Mouse (Mus musculus) kidney, postnatal 25 days (tissue): ENCODE results near the gene Carns1.
A peak's percentile ranks its signal among the peaks of the same experiment; 100 is the strongest.

Experiments
- DNase-seq, 2 experiments: peaks; one replicate each; pipeline ENCODE4 v3.0.0; 2021; ENCODE audit warnings: mixed read lengths in 2 of 2

The Carns1 gene

GRCm38 (mm10) chr19:4175368-4175947, at the start of gene Carns1:
Gene Carns1 (minus strand): TSS chr19:4175479.
- DNase-seq, result peak in 1 of 2 experiments; percentile 50

- DNase-seq, result peak; percentile 79 to 85
Observed at GRCm38 (mm10) chr19:4222165-4222564, 46.9 kb upstream of the Carns1 start.

GRCm38 (mm10) chr19:4220957-4221743, 45.9 kb upstream of the Carns1 start:
- peak; percentile 57 to 76 for DNase-seq

DNA sequence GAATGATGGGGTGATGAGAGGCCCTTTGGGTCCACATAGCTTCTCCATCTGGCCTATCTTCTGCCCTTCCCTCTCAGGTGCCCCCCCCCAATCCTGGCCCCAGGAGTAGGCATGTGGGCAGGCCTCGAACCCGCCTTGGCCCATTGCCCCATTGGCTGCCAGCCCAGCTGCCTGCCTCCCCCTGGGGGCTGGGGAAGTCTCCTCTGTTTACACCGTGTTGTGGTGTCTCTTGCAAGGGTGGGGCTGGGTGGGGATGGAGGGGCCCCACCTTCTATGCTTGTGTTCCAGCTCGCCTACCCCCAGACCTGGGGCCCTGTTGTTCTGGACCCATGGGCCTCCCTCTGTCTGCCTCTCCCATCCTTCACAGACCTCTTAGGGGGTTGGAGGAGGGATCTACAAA, 45.1 kb upstream of the Carns1 start:
- no peak for DNase-seq

DNA sequence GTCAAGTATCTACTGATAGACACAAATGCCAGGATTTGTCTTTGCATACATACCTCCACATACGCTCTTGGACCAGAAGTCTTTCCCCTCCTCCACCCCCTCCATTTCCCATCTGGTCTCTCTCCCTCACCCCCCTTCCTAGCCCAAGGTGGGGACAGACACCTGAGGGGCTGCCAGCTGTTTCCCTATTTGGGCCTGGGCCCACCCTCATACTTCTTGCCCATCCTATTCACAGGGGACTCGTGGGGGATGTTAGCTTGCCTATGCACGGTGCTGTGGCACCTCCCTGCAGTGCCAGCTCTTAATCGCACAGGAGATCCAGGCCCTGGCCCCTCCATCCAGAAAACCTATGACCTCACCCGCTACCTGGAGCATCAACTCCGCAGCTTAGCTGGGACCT, 44.7 kb upstream of the Carns1 start:
- no peak for DNase-seq

GRCm38 (mm10) chr19:4218784-4219183, 43.5 kb upstream of the Carns1 start:
- no peak for DNase-seq

GRCm38 (mm10) chr19:4218293-4218692, 43.0 kb upstream of the Carns1 start:
- DNase-seq, result no peak

- DNase-seq, result no peak
Observed at GRCm38 (mm10) chr19:4217855-4218254, 42.6 kb upstream of the Carns1 start.

DNA sequence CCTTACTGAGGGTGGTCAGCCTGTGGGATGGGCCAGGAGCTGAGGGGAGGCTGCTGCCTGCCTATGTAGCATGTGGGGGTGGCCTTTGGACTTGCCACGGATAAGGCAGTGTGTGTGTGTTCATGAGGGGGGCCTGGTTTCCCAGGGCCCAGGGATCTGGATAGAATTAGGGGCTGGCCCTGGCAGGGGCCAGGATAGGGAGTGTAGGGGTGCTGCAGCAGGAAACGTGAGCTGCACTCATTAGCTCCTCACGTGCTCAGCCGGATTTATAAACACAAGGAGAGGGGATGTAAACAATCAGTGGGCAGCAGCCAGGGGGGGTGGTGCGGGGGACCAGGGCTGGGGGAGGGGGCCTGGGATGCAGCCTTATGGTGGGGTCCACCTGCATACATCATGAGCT, 41.9 kb upstream of the Carns1 start:
- DNase-seq, result no peak

GRCm38 (mm10) chr19:4216041-4216685, 40.9 kb upstream of the Carns1 start:
- peak; percentile 67 to 68 for DNase-seq

- DNase-seq, result no peak
Observed at GRCm38 (mm10) chr19:4215451-4215840, 40.2 kb upstream of the Carns1 start.

DNA sequence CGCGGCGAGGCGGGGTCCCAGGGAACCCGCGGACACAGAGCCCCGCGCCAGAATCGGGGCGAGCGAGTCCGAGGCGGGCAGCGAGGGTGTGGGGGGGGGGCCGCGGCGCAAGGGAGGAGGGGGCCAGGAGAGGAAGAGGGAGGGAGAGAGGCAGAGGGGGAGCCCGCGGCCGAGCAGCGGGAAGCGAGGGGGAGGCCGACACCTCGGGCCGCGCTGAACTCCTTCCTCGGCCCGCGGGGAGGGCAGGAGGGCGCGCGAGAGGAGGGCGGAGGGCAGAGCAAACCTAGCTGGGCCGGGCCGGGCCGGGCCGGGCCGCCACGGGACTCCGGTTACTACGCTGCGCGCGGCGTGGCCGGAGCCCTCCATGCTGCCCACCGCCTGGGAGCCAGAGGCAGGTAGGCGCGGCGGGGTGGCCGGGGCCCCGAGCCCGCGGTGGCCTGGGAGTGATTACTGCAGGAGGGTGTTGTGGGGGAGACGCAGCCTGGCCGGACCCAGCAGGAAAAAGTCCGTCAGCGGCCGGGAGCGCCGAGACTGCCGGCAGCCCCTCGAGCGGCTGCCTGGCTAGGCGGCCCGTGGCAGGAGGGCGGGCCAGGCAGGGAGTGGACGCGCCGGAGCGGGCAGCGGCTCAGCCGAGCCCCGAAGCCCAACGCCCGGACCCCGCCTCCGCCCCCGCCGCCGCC, 39.6 kb upstream of the Carns1 start:
- DNase-seq, result peak; percentile 37 to 76

DNA sequence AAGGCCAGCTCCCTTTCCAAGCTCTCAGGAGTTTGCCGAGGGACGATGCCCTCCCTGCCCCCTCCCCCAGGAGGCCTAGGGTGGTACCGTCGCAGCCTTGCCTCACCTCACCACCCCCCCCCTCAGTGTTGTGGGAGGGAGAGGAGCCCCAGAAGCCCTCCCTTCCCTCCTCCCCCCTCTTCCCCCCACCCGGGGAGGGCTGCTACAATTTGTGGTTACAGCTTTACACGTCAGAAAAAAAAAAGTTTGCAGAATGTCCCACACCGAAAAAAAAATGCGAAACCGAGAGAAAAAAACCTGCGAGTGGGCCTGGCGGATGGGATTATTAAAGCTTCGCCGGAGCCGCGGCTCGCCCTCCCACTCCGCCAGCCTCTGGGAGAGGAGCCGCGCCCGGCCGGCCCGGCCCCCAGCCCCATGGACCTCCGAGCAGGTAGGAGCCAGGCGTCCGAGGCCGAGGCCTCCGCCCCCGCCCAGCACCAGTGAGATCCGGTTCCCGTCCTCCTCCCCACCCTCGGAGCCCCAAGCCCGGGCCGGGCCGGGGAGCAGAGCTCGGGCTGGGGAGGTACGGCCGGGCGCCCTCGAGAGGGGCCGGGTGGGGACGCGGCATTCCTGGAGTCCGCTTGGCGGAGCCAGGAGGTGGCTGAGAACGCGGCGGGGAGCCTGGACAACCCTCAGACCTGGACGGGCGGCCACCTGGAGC, 38.9 kb upstream of the Carns1 start, which contains the start of the genes Clcf1 and AC109138.7:
TSS of gene Clcf1 (plus strand) at position 168 of the 700 bp plus-strand sequence.
TSS of gene AC109138.7 (plus strand) at position 287 of the 700 bp plus-strand sequence.
- peak; percentile 39 to 81 for DNase-seq

DNA sequence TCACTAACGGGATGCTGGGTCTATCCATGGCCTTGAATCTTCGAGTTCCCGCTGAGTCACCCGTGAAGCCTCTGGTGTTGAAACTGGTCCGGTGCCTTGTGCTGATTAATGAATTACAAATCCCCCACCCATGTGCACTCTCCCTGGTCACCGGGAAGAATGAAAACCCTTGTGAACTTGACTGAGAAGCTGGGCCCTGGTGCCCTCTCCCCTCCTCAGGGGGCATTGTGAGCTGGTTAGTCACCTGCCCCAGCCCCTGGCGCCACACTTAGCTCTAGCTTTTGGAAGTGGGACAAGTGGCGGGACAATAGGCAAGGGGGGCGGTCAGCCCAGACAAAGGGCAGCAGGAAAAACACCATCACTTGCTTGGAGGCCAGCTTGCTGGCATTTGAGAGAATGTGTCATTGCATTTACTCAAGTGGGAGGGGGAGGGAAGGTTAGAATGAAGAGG, 38.3 kb upstream of the Carns1 start:
- DNase-seq, result peak; percentile 70 to 83

GRCm38 (mm10) chr19:4211891-4212588, 36.8 kb upstream of the Carns1 start:
- DNase-seq, result no peak

- no peak for DNase-seq
Observed at GRCm38 (mm10) chr19:4208563-4208962, 33.3 kb upstream of the Carns1 start.

DNA sequence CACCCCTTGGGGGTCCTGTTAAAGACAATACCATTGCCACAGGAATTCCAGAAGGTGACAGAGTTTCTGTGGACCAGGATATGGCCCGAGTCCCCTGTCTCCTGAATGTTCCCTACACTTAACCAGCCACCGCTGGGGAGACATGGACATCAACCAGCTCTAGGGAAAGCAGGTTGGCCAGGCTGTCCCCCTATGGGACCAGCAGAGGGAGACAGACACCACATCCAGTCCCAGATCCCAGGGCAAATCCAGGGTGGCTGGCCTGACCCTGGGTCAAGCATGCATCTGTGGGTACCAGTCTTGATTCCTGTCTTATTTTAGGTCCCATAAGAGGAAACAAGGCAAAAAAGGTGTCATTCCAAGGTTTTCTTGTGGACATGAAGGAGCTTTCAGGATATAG, 31.7 kb upstream of the Carns1 start:
- peak; percentile 85 to 86 for DNase-seq

DNA sequence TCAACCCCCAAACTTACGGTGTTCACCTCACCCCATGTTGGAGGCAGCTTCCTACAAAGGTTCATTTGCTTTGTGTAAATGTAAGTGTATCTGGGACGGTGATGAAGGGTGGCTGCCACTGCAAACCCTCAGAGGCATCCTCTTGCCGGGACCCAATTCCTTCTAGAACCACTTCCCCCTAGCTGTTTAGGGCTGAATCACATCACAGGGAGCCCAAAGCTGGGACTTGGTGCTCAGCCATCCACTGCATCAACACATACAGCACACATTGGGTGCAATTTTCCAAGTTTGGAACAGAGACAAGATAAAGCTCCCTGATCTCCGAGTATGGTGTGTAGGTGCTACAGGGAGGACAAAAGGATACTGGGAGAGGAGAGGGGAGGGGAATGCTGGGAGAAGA, 29.6 kb upstream of the Carns1 start:
- DNase-seq, result no peak

DNA sequence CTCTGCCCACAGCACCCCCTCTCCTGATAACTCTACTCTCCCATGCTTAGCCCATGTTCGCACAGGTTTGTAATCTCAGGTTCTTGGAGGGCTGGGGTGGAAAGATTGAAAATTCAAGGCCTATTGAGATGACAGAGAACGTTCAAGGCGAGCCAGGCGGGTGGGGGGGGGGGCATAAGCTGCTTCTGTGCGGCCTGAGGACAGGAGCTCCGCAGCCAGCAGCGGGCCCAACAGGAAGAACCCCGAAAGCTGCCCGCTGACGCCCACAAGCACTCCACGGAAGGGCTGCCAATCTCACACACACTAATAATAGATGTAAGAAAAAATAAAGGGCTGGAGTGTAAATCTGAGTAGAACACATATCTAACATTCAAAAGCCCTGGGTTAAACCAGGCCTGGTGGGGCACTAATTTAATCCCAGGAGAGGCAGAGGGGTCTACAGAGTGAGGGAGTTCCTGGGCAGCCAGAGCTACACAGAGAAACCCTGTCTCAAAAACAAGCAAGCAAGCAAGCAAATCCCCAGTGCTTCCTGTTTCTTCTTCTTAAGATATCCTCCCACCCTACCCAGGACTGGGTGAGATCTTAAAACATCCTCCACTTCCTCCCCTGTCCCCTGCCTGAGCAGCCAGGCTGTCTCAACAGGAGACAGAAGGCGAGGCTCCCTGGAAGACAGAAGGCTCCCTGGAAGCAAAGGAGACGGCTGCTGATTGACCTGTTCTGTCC, 28.5 kb upstream of the Carns1 start:
- DNase-seq, result no peak

- no peak for DNase-seq
Observed at GRCm38 (mm10) chr19:4203148-4203547, 27.9 kb upstream of the Carns1 start.

DNA sequence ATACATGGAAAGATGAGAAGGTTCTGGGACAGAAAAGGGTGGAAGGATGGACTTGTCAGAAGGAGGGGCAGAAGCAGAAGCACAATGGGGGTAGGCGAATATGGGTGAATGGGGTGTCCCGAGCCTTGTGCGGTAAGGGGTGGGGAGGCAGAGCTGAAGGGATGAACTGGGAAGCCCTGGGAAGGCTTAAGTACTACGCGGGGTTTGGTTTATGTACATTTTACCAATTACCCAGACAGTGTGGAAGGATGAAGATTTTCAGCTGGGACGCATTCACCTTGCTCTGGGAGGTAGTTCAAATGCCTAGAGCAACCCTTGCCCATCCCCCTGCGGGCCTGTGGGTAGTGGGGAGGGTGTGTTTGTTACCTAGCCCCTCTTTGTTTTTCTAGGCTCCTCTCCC, 26.9 kb upstream of the Carns1 start:
- DNase-seq, result no peak
